Comparison of ENCODE assay signal across 8 mouse cellular contexts in genomic region chr6:129517752-129518408, GRCm38 (mm10). TPM values are rescaled to one million over a fixed set of nuclear protein-coding genes. Genes with fewer than 3 reads are reported as not detected.
DNase-seq lines count a peak whose midpoint lies in the region; ATAC-seq and TF ChIP-seq lines count a peak whose summit lies in the region.

No protein-coding gene starts in this region.

- peak; percentile 65; the same call in 1 of the 2 replicates for ATAC-seq in hindbrain, embryonic 11.5 days (ENCODE audit: low FRiP score)
- peak; percentile 69; the same call in 1 of the 2 replicates for ATAC-seq in intestine, postnatal 0 days
- ATAC-seq in lung, postnatal 0 days, result peak; percentile 70
- ATAC-seq in stomach, embryonic 15.5 days (ENCODE audit: insufficient read depth, low FRiP score, low read depth), result peak; percentile 55; the same call in 1 of the 2 replicates
- ATAC-seq in activated CD4-positive, CD25-positive, alpha-beta regulatory T cell, adult 4 months, result no peak

- dilution Hi-C loops in CH12.LX (cut with MboI; ENCODE audit: extremely low pct_ligation_motif_present, extremely low pct_unique_long_range_greater_than_20kb, low sequenced_read_pairs), result no loop called here

- no peak overlapping the region for H3K9ac ChIP-seq in hindbrain, embryonic 11.5 days (ENCODE audit: low read depth, low read length)
- no peak overlapping the region for H3K9ac ChIP-seq in CH12.LX (ENCODE audit: insufficient read depth, low read depth)
- no peak overlapping the region for H3K9ac ChIP-seq in intestine, postnatal 0 days (ENCODE audit: low read depth, low read length)
- H3K9ac ChIP-seq in lung, postnatal 0 days (replicated peaks; ENCODE audit: low read depth), result no peak overlapping the region
- H3K9ac ChIP-seq in stomach, embryonic 15.5 days, result no peak overlapping the region

- H3K36me3 ChIP-seq in hindbrain, embryonic 11.5 days (ENCODE audit: control insufficient read depth, insufficient read depth, low read length), result no peaks in the 10 kb centered on the region
- H3K36me3 ChIP-seq in hindbrain, embryonic 10.5 days, result no peaks in the 10 kb centered on the region
- H3K36me3 ChIP-seq in CH12.LX (replicated peaks in 1 of 2; ENCODE audit: control insufficient read depth in 1 of 2, insufficient read depth in 1 of 2, low read length in 1 of 2), result no peaks in the 10 kb centered on the region
- H3K36me3 ChIP-seq in intestine, postnatal 0 days (ENCODE audit: control insufficient read depth, insufficient read depth), result no peaks in the 10 kb centered on the region
- H3K36me3 ChIP-seq in lung, postnatal 0 days (ENCODE audit: insufficient read depth, low read length), result no peaks in the 10 kb centered on the region
- no peaks in the 10 kb centered on the region for H3K36me3 ChIP-seq in stomach, embryonic 15.5 days

- peak; percentile 83 for TF ChIP-seq RAD21 in CH12.LX (IDR thresholded peaks at IDR 0.05; ENCODE audit: low read depth, low read length)

- no peaks in the 10 kb centered on the region for H3K9me3 ChIP-seq in hindbrain, embryonic 11.5 days (ENCODE audit: control insufficient read depth, low read length)
- no peaks in the 10 kb centered on the region for H3K9me3 ChIP-seq in hindbrain, embryonic 10.5 days
- H3K9me3 ChIP-seq in CH12.LX (replicated peaks; ENCODE audit: low read length), result no peaks in the 10 kb centered on the region
- no peaks in the 10 kb centered on the region for H3K9me3 ChIP-seq in intestine, postnatal 0 days (ENCODE audit: control insufficient read depth)
- no peaks in the 10 kb centered on the region for H3K9me3 ChIP-seq in lung, postnatal 0 days (ENCODE audit: low read length)
- no peaks in the 10 kb centered on the region for H3K9me3 ChIP-seq in stomach, embryonic 15.5 days

- H3K4me3 ChIP-seq in hindbrain, embryonic 11.5 days (ENCODE audit: low read depth, low read length), result no peak overlapping the region
- no peak overlapping the region for H3K4me3 ChIP-seq in hindbrain, embryonic 10.5 days
- no peak overlapping the region for H3K4me3 ChIP-seq in CH12.LX (replicated peaks in 1 of 3; ENCODE audit: low read depth in 2 of 3, low read length in 2 of 3, poor library complexity in 1 of 3)
- no peak overlapping the region for H3K4me3 ChIP-seq in intestine, postnatal 0 days (ENCODE audit: low read depth, low read length)
- no peak overlapping the region for H3K4me3 ChIP-seq in lung, postnatal 0 days (ENCODE audit: low read depth, low read length)
- no peak overlapping the region for H3K4me3 ChIP-seq in stomach, embryonic 15.5 days (replicated peaks)

- peak in 1 of 2 experiments; percentile 85; a peak in 2 of 4 replicates for TF ChIP-seq CTCF in CH12.LX (conservative IDR thresholded peaks at IDR 0.05 in 1 of 2, IDR thresholded peaks at IDR 0.05 in 1 of 2; ENCODE audit: low read depth in 2 of 2, low read length in 2 of 2)
- peak; percentile 88 for TF ChIP-seq CTCF in intestine, postnatal 0 days (IDR thresholded peaks at IDR 0.05; ENCODE audit: low read depth)
- peak; percentile 77 for TF ChIP-seq CTCF in lung, postnatal 0 days (IDR thresholded peaks at IDR 0.05)

- TF ChIP-seq POLR2A in CH12.LX (IDR thresholded peaks at IDR 0.05; ENCODE audit: low read depth, low read length), result no peak

- no peak for TF ChIP-seq EP300 in CH12.LX (IDR thresholded peaks at IDR 0.05; ENCODE audit: low read length)
- TF ChIP-seq EP300 in lung, postnatal 0 days (IDR thresholded peaks at IDR 0.05), result no peak

- H3K27me3 ChIP-seq in hindbrain, embryonic 11.5 days (ENCODE audit: control insufficient read depth, insufficient read depth, low read length), result no peaks in the 10 kb centered on the region
- H3K27me3 ChIP-seq in hindbrain, embryonic 10.5 days (ENCODE audit: insufficient read depth, poor library complexity, severe bottlenecking), result no peaks in the 10 kb centered on the region
- no peaks in the 10 kb centered on the region for H3K27me3 ChIP-seq in CH12.LX (replicated peaks)
- H3K27me3 ChIP-seq in intestine, postnatal 0 days (replicated peaks; ENCODE audit: control insufficient read depth, insufficient read depth, low read length), result no peaks in the 10 kb centered on the region
- no peaks in the 10 kb centered on the region for H3K27me3 ChIP-seq in lung, postnatal 0 days (replicated peaks; ENCODE audit: insufficient read depth, low read length)
- H3K27me3 ChIP-seq in stomach, embryonic 15.5 days (replicated peaks), result no peaks in the 10 kb centered on the region

- no peak overlapping the region for H3K27ac ChIP-seq in hindbrain, embryonic 11.5 days (ENCODE audit: low read depth, low read length)
- no peak overlapping the region for H3K27ac ChIP-seq in hindbrain, embryonic 10.5 days
- H3K27ac ChIP-seq in CH12.LX (ENCODE audit: insufficient read depth, low read depth), result no peak overlapping the region
- no peak overlapping the region for H3K27ac ChIP-seq in intestine, postnatal 0 days (ENCODE audit: low read depth, low read length)
- H3K27ac ChIP-seq in lung, postnatal 0 days (ENCODE audit: low read length), result no peak overlapping the region
- H3K27ac ChIP-seq in stomach, embryonic 15.5 days, result no peak overlapping the region

- H3K79me2 ChIP-seq in CH12.LX (replicated peaks; ENCODE audit: control insufficient read depth, extremely low read depth, insufficient read depth, poor library complexity, severe bottlenecking), result no peaks in the 10 kb centered on the region

- H3K4me2 ChIP-seq in hindbrain, embryonic 11.5 days (replicated peaks; ENCODE audit: low read depth, low read length), result no peak overlapping the region
- H3K4me2 ChIP-seq in CH12.LX (ENCODE audit: insufficient read depth, low read depth, poor library complexity, severe bottlenecking), result no peak overlapping the region
- H3K4me2 ChIP-seq in intestine, postnatal 0 days (replicated peaks; ENCODE audit: low read depth), result no peak overlapping the region
- no peak overlapping the region for H3K4me2 ChIP-seq in lung, postnatal 0 days (replicated peaks; ENCODE audit: low read depth, low read length)
- no peak overlapping the region for H3K4me2 ChIP-seq in stomach, embryonic 15.5 days

- DNase-seq in hindbrain, embryonic 11.5 days (ENCODE audit: low spot score), result peak; percentile 35
- DNase-seq in hindbrain, embryonic 10.5 days (ENCODE audit: low spot score), result no peak
- DNase-seq in CH12.LX (ENCODE audit: extremely low read depth), result peak; percentile 56
- peak; percentile 20 for DNase-seq in embryo, embryonic 9.5 days (ENCODE audit: extremely low spot score)
- peak; percentile 70 for DNase-seq in lung, postnatal 0 days (ENCODE audit: low spot score)

- H3K4me1 ChIP-seq in hindbrain, embryonic 11.5 days (replicated peaks; ENCODE audit: control insufficient read depth, insufficient read depth, low read length), result no peaks in the 10 kb centered on the region
- no peaks in the 10 kb centered on the region for H3K4me1 ChIP-seq in hindbrain, embryonic 10.5 days (replicated peaks)
- peaks cover 0 to 4% of the 10 kb centered on the region in 2 experiments; a peak in 1 of 4 replicates for H3K4me1 ChIP-seq in CH12.LX (ENCODE audit: control insufficient read depth in 1 of 2, insufficient read depth in 2 of 2)
- H3K4me1 ChIP-seq in intestine, postnatal 0 days (replicated peaks; ENCODE audit: control insufficient read depth, insufficient read depth, low read length), result peaks cover 7% of the 10 kb centered on the region; the same call in 1 of the 2 replicates
- H3K4me1 ChIP-seq in lung, postnatal 0 days (ENCODE audit: insufficient read depth, low read depth, low read length), result no peaks in the 10 kb centered on the region
- H3K4me1 ChIP-seq in stomach, embryonic 15.5 days, result peaks cover 9% of the 10 kb centered on the region

- in situ Hi-C loops in CH12.LX (cut with MboI; ENCODE audit: low pct_ligation_motif_present, low pct_unique_long_range_greater_than_20kb, low sequenced_read_pairs), result loop anchor here (10.0 kb wide), 1 partner anchor 133 kb away; the partner anchor contains the start of gene Clec12b

- WGBS in hindbrain, embryonic 11.5 days, result 46% methylated on average over 2 of the region's 2 CpGs
- WGBS in hindbrain, embryonic 10.5 days, result 46% methylated on average over 2 of the region's 2 CpGs
- WGBS in intestine, postnatal 0 days, result 51% methylated on average over 2 of the region's 2 CpGs
- WGBS in lung, postnatal 0 days, result 48% methylated on average over 2 of the region's 2 CpGs
- WGBS in stomach, embryonic 15.5 days, result 49% methylated on average over 2 of the region's 2 CpGs

RNA-seq across cellular contexts. Expression of gene Tmem52b, which starts 5.5 kb away (rescaled TPM):
- polyA plus RNA-seq in hindbrain, embryonic 11.5 days (2014; fragmentation: Nextera tagmentation; extraction: Ambion mirVana), result not detected in 2 replicates
- polyA plus RNA-seq in hindbrain, embryonic 10.5 days (2016; fragmentation: Nextera tagmentation; extraction: Ambion mirVana), result not detected in 2 replicates
- total RNA-seq in CH12.LX (2012; rRNA removed) (not detected in 2 replicates), CH12.LX (2014; rRNA removed) (not detected in 2 replicates)
- not detected in 2 replicates for polyA plus RNA-seq in CH12.LX (2012; ENCODE audit: insufficient read length, low read depth)
- 0.08 and 0.18 TPM in 2 replicates for polyA plus RNA-seq in intestine, postnatal 0 days (2015; fragmentation: Nextera tagmentation; extraction: Ambion mirVana)
- not detected in 2 replicates for polyA plus RNA-seq in lung, postnatal 0 days (2015; fragmentation: Nextera tagmentation; extraction: Ambion mirVana)
- 0.30 TPM in 1 of 2 replicates, not detected in the other for polyA plus RNA-seq in stomach, embryonic 15.5 days (2015; fragmentation: Nextera tagmentation; extraction: Ambion mirVana)
- not detected for polyA plus RNA-seq in activated CD4-positive, CD25-positive, alpha-beta regulatory T cell, adult 4 months (2017; shearing (Covaris generic))

RNA-seq across cellular contexts. Expression of gene Olr1, which starts 10.9 kb away (rescaled TPM):
- polyA plus RNA-seq in hindbrain, embryonic 11.5 days (2014; fragmentation: Nextera tagmentation; extraction: Ambion mirVana), result 0.14 TPM in 1 of 2 replicates, not detected in the other
- 0.09 TPM in 1 of 2 replicates, not detected in the other for polyA plus RNA-seq in hindbrain, embryonic 10.5 days (2016; fragmentation: Nextera tagmentation; extraction: Ambion mirVana)
- not detected in 2 replicates for total RNA-seq in CH12.LX (2012; rRNA removed)
- total RNA-seq in CH12.LX (2014; rRNA removed), result not detected in 2 replicates
- polyA plus RNA-seq in CH12.LX (2012; ENCODE audit: insufficient read length, low read depth), result not detected in 2 replicates
- 0.07 and 0.13 TPM in 2 replicates for polyA plus RNA-seq in intestine, postnatal 0 days (2015; fragmentation: Nextera tagmentation; extraction: Ambion mirVana)
- 2.7 and 4.3 TPM in 2 replicates for polyA plus RNA-seq in lung, postnatal 0 days (2015; fragmentation: Nextera tagmentation; extraction: Ambion mirVana)
- 0.05 and 0.14 TPM in 2 replicates for polyA plus RNA-seq in stomach, embryonic 15.5 days (2015; fragmentation: Nextera tagmentation; extraction: Ambion mirVana)
- polyA plus RNA-seq in activated CD4-positive, CD25-positive, alpha-beta regulatory T cell, adult 4 months (2017; shearing (Covaris generic)), result under 1 TPM in 1 of 2 experiments, not detected in 1; 0.12 TPM

RNA-seq across cellular contexts. Expression of gene Gabarapl1, which starts 15.1 kb away (rescaled TPM):
- 22.7 and 26.7 TPM in 2 replicates for polyA plus RNA-seq in hindbrain, embryonic 11.5 days (2014; fragmentation: Nextera tagmentation; extraction: Ambion mirVana)
- polyA plus RNA-seq in hindbrain, embryonic 10.5 days (2016; fragmentation: Nextera tagmentation; extraction: Ambion mirVana), result 49.1 and 68.0 TPM in 2 replicates
- 43.9 and 46.3 TPM in 2 replicates for total RNA-seq in CH12.LX (2012; rRNA removed)
- 75.2 and 80.8 TPM in 2 replicates for total RNA-seq in CH12.LX (2014; rRNA removed)
- polyA plus RNA-seq in CH12.LX (2012; ENCODE audit: insufficient read length, low read depth), result 96.2 and 102 TPM in 2 replicates
- polyA plus RNA-seq in intestine, postnatal 0 days (2015; fragmentation: Nextera tagmentation; extraction: Ambion mirVana), result 30.7 and 31.8 TPM in 2 replicates
- 78.8 and 82.3 TPM in 2 replicates for polyA plus RNA-seq in lung, postnatal 0 days (2015; fragmentation: Nextera tagmentation; extraction: Ambion mirVana)
- polyA plus RNA-seq in stomach, embryonic 15.5 days (2015; fragmentation: Nextera tagmentation; extraction: Ambion mirVana), result 40.2 and 42.1 TPM in 2 replicates
- polyA plus RNA-seq in activated CD4-positive, CD25-positive, alpha-beta regulatory T cell, adult 4 months (2017; shearing (Covaris generic)), result 1 to 10 TPM; 4.5 to 8.8 TPM

RNA-seq across cellular contexts. Expression of gene Klre1, which starts 59.8 kb away (rescaled TPM):
- 0.11 TPM in 1 of 2 replicates, not detected in the other for polyA plus RNA-seq in hindbrain, embryonic 11.5 days (2014; fragmentation: Nextera tagmentation; extraction: Ambion mirVana)
- polyA plus RNA-seq in hindbrain, embryonic 10.5 days (2016; fragmentation: Nextera tagmentation; extraction: Ambion mirVana), result not detected in 2 replicates
- total RNA-seq in CH12.LX (2012; rRNA removed) (not detected in 2 replicates), CH12.LX (2014; rRNA removed) (not detected in 2 replicates)
- polyA plus RNA-seq in CH12.LX (2012; ENCODE audit: insufficient read length, low read depth), result not detected in 2 replicates
- not detected in 2 replicates for polyA plus RNA-seq in intestine, postnatal 0 days (2015; fragmentation: Nextera tagmentation; extraction: Ambion mirVana)
- polyA plus RNA-seq in lung, postnatal 0 days (2015; fragmentation: Nextera tagmentation; extraction: Ambion mirVana), result 0.08 and 0.29 TPM in 2 replicates
- not detected in 2 replicates for polyA plus RNA-seq in stomach, embryonic 15.5 days (2015; fragmentation: Nextera tagmentation; extraction: Ambion mirVana)
- not detected for polyA plus RNA-seq in activated CD4-positive, CD25-positive, alpha-beta regulatory T cell, adult 4 months (2017; shearing (Covaris generic))
